Mouse (Mus musculus) CH12.LX (cell line): ENCODE measurements at regions not wholly inside any gene's neighbourhood (a gene's known extent, or its start where the extent isn't known, plus 50 kb on each side); places are given as distances from the start of the nearest gene placed in this dataset.

Experiments
- DNase-seq: peaks from one replicate; pipeline ENCODE4 v3.0.0-alpha.2; 2013; ENCODE audit errors: extremely low read depth
- H3K27ac ChIP-seq: 2 replicates; pipeline ENCODE4 v1.5.1; 2012; ENCODE audit warnings: low read depth, mild to moderate bottlenecking, control low read depth, moderate library complexity; ENCODE audit not compliant: insufficient read depth
- H3K27me3 ChIP-seq: replicated peaks from 2 replicates; pipeline ENCODE3; 2012; ENCODE audit warnings: inconsistent platforms
- H3K36me3 ChIP-seq, 2 experiments: replicated peaks in 1 of 2; 2 replicates each; pipeline versions ENCODE3 to v1.6.1; 2012; ENCODE audit warnings: inconsistent platforms in 1 of 2, low read length in 1 of 2, mild to moderate bottlenecking in 1 of 2, mixed read lengths in 1 of 2, moderate library complexity in 1 of 2; ENCODE audit not compliant: control insufficient read depth in 1 of 2, insufficient read depth in 1 of 2
- H3K4me1 ChIP-seq, 2 experiments: 2 replicates each; pipeline ENCODE4 v1.6.1; 2012; ENCODE audit warnings: inconsistent platforms in 1 of 2, moderate library complexity in 1 of 2; ENCODE audit not compliant: insufficient read depth in 2 of 2, control insufficient read depth in 1 of 2
- H3K4me2 ChIP-seq: 2 replicates; pipeline ENCODE4 v1.6.1; 2012; ENCODE audit warnings: low read depth, mild to moderate bottlenecking, control low read depth; ENCODE audit not compliant: poor library complexity, insufficient read depth, severe bottlenecking
- H3K4me3 ChIP-seq, 3 experiments: fragments of 150-350 bp in 1 of 3; sonication (generic) in 1 of 3; replicated peaks in 1 of 3; 2 replicates each; pipeline versions ENCODE3 to v1.5.1; 2011 to 2012; ENCODE audit warnings: low read depth in 2 of 3, low read length in 2 of 3, mild to moderate bottlenecking in 2 of 3, moderate library complexity in 2 of 3, control low read depth in 1 of 3, improper control_type of control experiment in 1 of 3, inconsistent platforms in 1 of 3, mixed read lengths in 1 of 3; ENCODE audit not compliant: poor library complexity in 1 of 3
- H3K79me2 ChIP-seq: replicated peaks from 2 replicates; pipeline ENCODE4 v1.6.1; 2012; ENCODE audit warnings: mild to moderate bottlenecking, moderate library complexity; ENCODE audit not compliant: control insufficient read depth, poor library complexity, insufficient read depth, severe bottlenecking; ENCODE audit errors: extremely low read depth
- H3K9ac ChIP-seq: 2 replicates; pipeline ENCODE4 v1.6.1; 2012; ENCODE audit warnings: low read depth, mild to moderate bottlenecking, control low read depth, moderate library complexity; ENCODE audit not compliant: insufficient read depth
- H3K9me3 ChIP-seq: replicated peaks from 2 replicates; pipeline ENCODE3; 2012; ENCODE audit warnings: low read length, inconsistent platforms, mixed read lengths
- CHD2 ChIP-seq: IDR thresholded peaks from 2 replicates; pipeline ENCODE4 v1.6.1; 2011; ENCODE audit warnings: low read length, improper control_type of control experiment
- CTCF ChIP-seq, 2 experiments: IDR thresholded peaks in 1 of 2; conservative IDR thresholded peaks in 1 of 2; 2 replicates each; pipeline ENCODE4 v1.5.1; 2011 to 2012; ENCODE audit warnings: low read depth in 2 of 2, low read length in 2 of 2, improper control_type of control experiment in 1 of 2, inconsistent platforms in 1 of 2, mild to moderate bottlenecking in 1 of 2, moderate library complexity in 1 of 2
- JUN ChIP-seq: IDR thresholded peaks from 2 replicates; pipeline ENCODE4 v1.6.1; 2011; ENCODE audit warnings: low read depth, mild to moderate bottlenecking, low read length, improper control_type of control experiment, moderate library complexity; ENCODE audit not compliant: insufficient read depth
- KAT2A ChIP-seq: IDR thresholded peaks from 2 replicates; pipeline ENCODE4 v1.6.1; 2012; ENCODE audit warnings: low read length, improper control_type of control experiment, inconsistent platforms; ENCODE audit not compliant: insufficient replicate concordance
- MAFK ChIP-seq: IDR thresholded peaks from 2 replicates; pipeline ENCODE4 v1.6.1; 2011; ENCODE audit warnings: low read length, improper control_type of control experiment; ENCODE audit not compliant: insufficient replicate concordance
- MYC ChIP-seq: IDR thresholded peaks from 2 replicates; pipeline ENCODE4 v1.6.1; 2011; ENCODE audit warnings: low read depth, mild to moderate bottlenecking, improper control_type of control experiment, low read length
- NELFE ChIP-seq: IDR thresholded peaks from 2 replicates; pipeline ENCODE4 v1.6.1; 2011; ENCODE audit warnings: low read depth, low read length, improper control_type of control experiment
- NRF1 ChIP-seq: IDR thresholded peaks from 2 replicates; pipeline ENCODE4 v1.6.1; 2014; ENCODE audit warnings: low read depth, mild to moderate bottlenecking, inconsistent platforms, low read length, improper control_type of control experiment, moderate library complexity
- POLR2AphosphoS2 ChIP-seq: IDR thresholded peaks from 2 replicates; pipeline ENCODE4 v1.6.1; 2011; ENCODE audit warnings: low read depth, low read length, improper control_type of control experiment
- RAD21 ChIP-seq: IDR thresholded peaks from 2 replicates; pipeline ENCODE4 v1.6.1; 2011; ENCODE audit warnings: low read depth, mild to moderate bottlenecking, low read length, improper control_type of control experiment, moderate library complexity
- RCOR1 ChIP-seq: conservative IDR thresholded peaks from 2 replicates; pipeline ENCODE4 v1.6.1; 2012; ENCODE audit warnings: low read depth, mild to moderate bottlenecking, inconsistent platforms, low read length, improper control_type of control experiment
- SIN3A ChIP-seq: IDR thresholded peaks from 2 replicates; pipeline ENCODE4 v1.6.1; 2012; ENCODE audit warnings: low read length, improper control_type of control experiment, inconsistent platforms
- SMC3 ChIP-seq: IDR thresholded peaks from 2 replicates; pipeline ENCODE4 v1.6.1; 2011; ENCODE audit warnings: low read depth, low read length, improper control_type of control experiment
- TBP ChIP-seq: conservative IDR thresholded peaks from 2 replicates; pipeline ENCODE4 v1.6.1; 2011; ENCODE audit warnings: low read depth, low read length, improper control_type of control experiment
- UBTF ChIP-seq: IDR thresholded peaks from 2 replicates; pipeline ENCODE4 v1.6.1; 2012; ENCODE audit warnings: low read depth, mild to moderate bottlenecking, inconsistent platforms, low read length, improper control_type of control experiment, moderate library complexity
- USF1 ChIP-seq: IDR thresholded peaks from 2 replicates; pipeline ENCODE4 v1.6.1; 2014; ENCODE audit warnings: low read depth, mild to moderate bottlenecking, inconsistent platforms, low read length, improper control_type of control experiment
- USF2 ChIP-seq: conservative IDR thresholded peaks from 2 replicates; pipeline ENCODE4 v1.6.1; 2011; ENCODE audit warnings: low read depth, low read length, improper control_type of control experiment
- ZC3H11A ChIP-seq: IDR thresholded peaks from 2 replicates; pipeline ENCODE4 v1.6.1; 2012; ENCODE audit warnings: low read depth, mild to moderate bottlenecking, inconsistent platforms, low read length, improper control_type of control experiment
- ZNF384 ChIP-seq: IDR thresholded peaks from 2 replicates; pipeline ENCODE4 v1.6.1; 2012; ENCODE audit warnings: low read depth, low read length, improper control_type of control experiment, inconsistent platforms
- dilution Hi-C: fragments of 300-500 bp; cut with MboI; formaldehyde crosslinking; loops from 2 replicates; pipeline ENCODE4 v1.14.3; 2020; ENCODE audit warnings: low sequenced_read_pairs; ENCODE audit not compliant: extremely low pct_unique_long_range_greater_than_20kb, extremely low pct_ligation_motif_present
- in situ Hi-C: fragments of 300-500 bp; cut with MboI; formaldehyde crosslinking; loops from 3 replicates; pipeline ENCODE4 v1.14.3; 2019; ENCODE audit warnings: low sequenced_read_pairs, low pct_ligation_motif_present, low pct_unique_long_range_greater_than_20kb, mixed read lengths

DNA sequence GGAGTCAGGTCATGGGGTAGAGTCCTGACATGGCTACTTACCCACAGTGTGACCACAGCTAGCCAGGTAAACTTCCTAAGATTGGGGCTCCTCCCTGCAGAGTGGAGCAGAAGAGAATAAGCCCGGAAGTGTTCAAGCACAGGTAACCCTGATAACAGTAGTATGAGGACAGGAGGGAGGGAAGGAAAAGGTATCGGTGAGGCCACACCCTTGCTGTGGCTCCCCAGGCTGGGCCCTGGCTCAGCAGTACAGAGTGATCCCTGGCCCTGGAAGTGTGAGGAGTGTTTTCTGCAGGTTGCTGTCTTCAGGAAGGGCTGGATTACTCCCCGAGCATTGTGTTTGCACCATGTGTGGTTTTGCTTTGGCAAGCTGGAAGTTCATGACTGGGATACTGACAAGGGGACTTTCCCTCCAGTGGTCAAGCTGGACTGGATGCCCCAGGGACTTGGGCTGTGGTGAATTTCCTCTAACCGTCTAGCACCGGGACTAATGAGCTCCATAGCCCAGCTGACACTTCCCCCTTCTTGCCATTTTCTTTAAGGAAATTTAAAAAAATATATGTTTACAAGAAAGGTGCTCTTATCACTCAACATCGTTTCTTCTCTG lies 97.2 kb upstream of the Serbp1 start:
- H3K27ac ChIP-seq = no peak overlapping the region
- peaks cover 0 to 1% of the 10 kb centered on the region in 2 experiments; a peak in 2 of 4 replicates for H3K4me1 ChIP-seq
- no peaks in the 10 kb centered on the region for H3K27me3 ChIP-seq
- H3K36me3 ChIP-seq = no peaks in the 10 kb centered on the region
- no peak overlapping the region for H3K4me2 ChIP-seq
- no peak for DNase-seq
- dilution Hi-C loops (no loop called here), in situ Hi-C loops (no loop called here)
- no peak overlapping the region for H3K4me3 ChIP-seq
- no peak for TF ChIP-seq RAD21
- TF ChIP-seq, all 38 proteins: peak for 0
- H3K9ac ChIP-seq = no peak overlapping the region
- H3K79me2 ChIP-seq = no peaks in the 10 kb centered on the region
- H3K9me3 ChIP-seq = no peaks in the 10 kb centered on the region

DNA sequence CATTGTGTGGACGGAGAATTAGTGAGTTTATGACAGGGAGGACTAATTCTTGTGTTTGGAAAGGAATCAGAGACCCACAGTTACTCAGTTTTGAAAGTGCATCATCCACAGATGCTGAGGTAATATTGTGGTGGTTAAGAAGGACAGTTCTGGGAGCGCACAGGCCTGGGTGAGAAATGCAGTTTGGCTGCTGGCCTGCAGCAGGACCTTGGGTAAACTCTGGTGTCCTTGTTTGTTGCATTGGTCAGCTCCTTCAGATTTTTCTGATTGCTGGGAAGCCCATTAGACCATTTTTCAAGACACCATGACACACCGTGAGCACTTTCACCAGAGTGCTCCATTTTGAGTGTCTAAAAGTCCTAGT lies 99.0 kb upstream of the Serbp1 start:
- Histone ChIP-seq H3K9ac (no peak overlapping the region), H3K4me2 (no peak overlapping the region)
- in situ Hi-C loops = no loop called here

DNA sequence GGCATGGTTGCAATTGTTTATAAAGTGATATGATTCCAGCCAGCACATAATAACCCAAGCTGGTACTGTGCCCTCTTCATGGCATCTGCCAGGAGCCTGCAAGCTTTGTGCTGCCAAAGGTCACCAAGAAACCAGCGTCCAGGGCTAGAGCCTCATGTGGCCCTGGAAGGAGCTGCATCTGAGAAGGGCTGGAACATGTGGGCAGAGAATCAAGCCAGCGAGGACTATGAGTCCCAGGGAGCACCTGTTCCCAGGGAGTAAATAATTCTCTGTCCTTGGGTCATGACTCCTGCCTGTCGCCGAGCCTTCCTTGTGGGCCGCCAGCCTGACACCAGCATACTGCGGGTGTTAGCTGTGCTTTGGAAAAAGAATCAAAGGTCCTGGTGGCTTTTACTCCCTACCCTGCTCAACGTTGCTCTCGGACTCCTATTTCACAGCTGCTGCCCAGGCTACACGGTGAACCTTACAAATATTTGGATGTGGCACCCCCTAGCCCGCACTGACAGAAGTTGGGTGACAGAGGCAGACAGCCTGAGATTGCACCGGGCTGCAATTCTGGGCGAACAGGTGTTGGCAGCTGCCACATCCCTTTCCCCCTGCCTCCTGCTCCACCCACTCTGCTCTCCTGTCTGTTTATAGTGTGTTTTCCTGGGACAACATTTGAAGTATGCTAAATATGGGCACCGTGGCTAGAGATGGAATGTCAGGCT lies 99.5 kb upstream of the Serbp1 start:
- H3K4me2 ChIP-seq = no peak overlapping the region
- H3K36me3 ChIP-seq = no peaks in the 10 kb centered on the region
- no peaks in the 10 kb centered on the region for H3K27me3 ChIP-seq
- in situ Hi-C loops = no loop called here
- no peak overlapping the region for H3K4me3 ChIP-seq
- dilution Hi-C loops = no loop called here
- no peak overlapping the region for H3K9ac ChIP-seq
- no peaks in the 10 kb centered on the region for H3K79me2 ChIP-seq
- no peak for DNase-seq
- no peaks in the 10 kb centered on the region for H3K4me1 ChIP-seq
- no peak for TF ChIP-seq USF1
- TF ChIP-seq UBTF = no peak
- TF ChIP-seq CTCF (conservative IDR thresholded peaks at IDR 0.05 in 1 of 2, IDR thresholded peaks at IDR 0.05 in 1 of 2; ENCODE audit: low read depth in 2 of 2, low read length in 2 of 2) = peak in 1 of 2 experiments; percentile 28; a peak in 2 of 4 replicates
- no peak for TF ChIP-seq MAFK
- no peak for TF ChIP-seq POLR2AphosphoS2
- no peak for TF ChIP-seq ZC3H11A
- TF ChIP-seq SMC3 = peak; percentile 34; the same call in 1 of the 2 replicates
- no peak for TF ChIP-seq ZNF384
- no peak for TF ChIP-seq NRF1
- no peak for TF ChIP-seq TBP
- TF ChIP-seq KAT2A = no peak
- no peak for TF ChIP-seq CHD2
- peak; percentile 34 for TF ChIP-seq RAD21
- TF ChIP-seq MYC = no peak
- no peak for TF ChIP-seq JUN
- TF ChIP-seq RCOR1 = no peak
- TF ChIP-seq NELFE = no peak
- no peaks in the 10 kb centered on the region for H3K9me3 ChIP-seq
- H3K27ac ChIP-seq = no peak overlapping the region

More for the DNA sequence above, 99.0 kb upstream of the Serbp1 start:
- no peaks in the 10 kb centered on the region for H3K4me1 ChIP-seq
- no peak overlapping the region for H3K27ac ChIP-seq
- H3K4me3 ChIP-seq = no peak overlapping the region
- no peaks in the 10 kb centered on the region for H3K36me3 ChIP-seq
- DNase-seq = no peak
- dilution Hi-C loops = no loop called here
- no peaks in the 10 kb centered on the region for H3K9me3 ChIP-seq
- TF ChIP-seq NELFE = no peak
- TF ChIP-seq USF2 = no peak
- TF ChIP-seq SIN3A = no peak
- TF ChIP-seq, all 38 proteins: peak for 0
- H3K79me2 ChIP-seq = no peaks in the 10 kb centered on the region
- no peaks in the 10 kb centered on the region for H3K27me3 ChIP-seq
